Mouse (Mus musculus) layer of hippocampus, adult 8-10 months (tissue): ENCODE data around the gene Ift88. TPM values are rescaled to one million over a fixed set of nuclear protein-coding genes. Genes with fewer than 3 reads are reported as not detected.
A peak's percentile ranks its signal among the peaks of the same experiment; 100 is the strongest.

Source experiments
- DNase-seq, 2 experiments: peaks; one replicate each; pipeline ENCODE4 v3.0.0; 2022; ENCODE audit warnings: low spot score in 2 of 2
- total RNA-seq, 4 experiments: library from RNA; stranded (reverse); gene quantifications; 2 replicates each; pipeline ENCODE4 v1.2.4; 2022

The Ift88 gene
- total RNA-seq, 4 experiments from 2014 or later: 13.7 to 19.3 (median 16.0) TPM

GRCm38 (mm10) chr14:57532577-57532976 lies 108.7 kb downstream of the Ift88 start:
- DNase-seq: no peak

- no peak for DNase-seq
These were observed 109.4 kb downstream of the Ift88 start for GRCm38 (mm10) chr14:57533214-57533613.

GRCm38 (mm10) chr14:57533841-57534240 lies 110.0 kb downstream of the Ift88 start:
- DNase-seq: no peak

GRCm38 (mm10) chr14:57534346-57534745 lies 110.5 kb downstream of the Ift88 start:
- no peak for DNase-seq

GRCm38 (mm10) chr14:57534961-57535360 lies 111.1 kb downstream of the Ift88 start:
- DNase-seq: no peak

- no peak for DNase-seq
These were observed 111.8 kb downstream of the Ift88 start for GRCm38 (mm10) chr14:57535646-57536045.

GRCm38 (mm10) chr14:57536820-57537219 lies 113.0 kb downstream of the Ift88 start:
- no peak for DNase-seq

- no peak for DNase-seq
These were observed 113.6 kb downstream of the Ift88 start for GRCm38 (mm10) chr14:57537261-57538015.

GRCm38 (mm10) chr14:57540683-57541082 lies 116.8 kb downstream of the Ift88 start:
- peak in 1 of 2 experiments; percentile 62 for DNase-seq

GRCm38 (mm10) chr14:57542231-57542630 lies 118.4 kb downstream of the Ift88 start:
- no peak for DNase-seq

- DNase-seq: no peak
These were observed 119.7 kb downstream of the Ift88 start for GRCm38 (mm10) chr14:57543420-57544039.

- DNase-seq: no peak
These were observed 121.7 kb downstream of the Ift88 start for GRCm38 (mm10) chr14:57545526-57545925.

- DNase-seq: no peak
These were observed 122.3 kb downstream of the Ift88 start for GRCm38 (mm10) chr14:57546131-57546530.

- no peak for DNase-seq
These were observed 122.7 kb downstream of the Ift88 start for GRCm38 (mm10) chr14:57546557-57547021.

GRCm38 (mm10) chr14:57547062-57547461 lies 123.2 kb downstream of the Ift88 start:
- DNase-seq: no peak

- no peak for DNase-seq
These were observed 129.1 kb downstream of the Ift88 start for GRCm38 (mm10) chr14:57552945-57553344.

- no peak for DNase-seq
These were observed 130.6 kb downstream of the Ift88 start for GRCm38 (mm10) chr14:57554434-57554833.

GRCm38 (mm10) chr14:57555471-57556070 lies 131.7 kb downstream of the Ift88 start:
- no peak for DNase-seq

GRCm38 (mm10) chr14:57556922-57557321 lies 133.1 kb downstream of the Ift88 start:
- no peak for DNase-seq

GRCm38 (mm10) chr14:57565626-57566025 lies 141.8 kb downstream of the Ift88 start:
- DNase-seq: no peak
